Mouse (Mus musculus) adrenal gland, postnatal 10 days (tissue): ENCODE data around the gene Ushbp1. TPM values are rescaled to one million over a fixed set of nuclear protein-coding genes. Genes with fewer than 3 reads are reported as not detected.

Experiments used
- DNase-seq: peaks from one replicate; pipeline ENCODE4 v3.0.0; 2021; ENCODE audit warnings: mixed read lengths
- total RNA-seq, 2 experiments: library from RNA; stranded (reverse); gene quantifications; 2 replicates each; pipeline ENCODE4 v1.2.3; 2021

Ushbp1 gene
- total RNA-seq, 2 experiments from 2014 or later = 28.6 to 43.1 TPM

DNA sequence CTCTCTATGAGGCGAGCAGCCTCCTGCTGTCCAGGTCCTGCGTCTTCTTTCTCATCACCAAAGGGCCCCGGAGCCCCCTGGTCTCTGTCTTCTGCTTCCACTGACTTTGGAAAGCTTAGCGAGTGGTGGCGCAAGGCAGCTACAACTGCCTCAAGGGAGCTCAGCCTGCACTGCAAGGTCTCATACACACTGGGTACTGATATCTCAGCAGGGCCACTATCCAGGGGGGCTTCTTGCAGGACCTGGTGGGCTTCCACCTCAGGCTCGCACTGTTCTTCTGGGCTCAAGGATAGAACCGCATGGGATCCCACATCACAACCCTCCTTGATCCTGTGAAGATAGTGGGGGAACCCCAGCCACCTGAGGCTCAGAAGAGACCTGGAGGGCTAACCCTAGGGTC lies 1.1 kb downstream of the Ushbp1 start:
- DNase-seq = no peak

GRCm38 (mm10) chr8:71392871-71393270 lies 2.7 kb downstream of the Ushbp1 start:
- peak; percentile 56 for DNase-seq

DNA sequence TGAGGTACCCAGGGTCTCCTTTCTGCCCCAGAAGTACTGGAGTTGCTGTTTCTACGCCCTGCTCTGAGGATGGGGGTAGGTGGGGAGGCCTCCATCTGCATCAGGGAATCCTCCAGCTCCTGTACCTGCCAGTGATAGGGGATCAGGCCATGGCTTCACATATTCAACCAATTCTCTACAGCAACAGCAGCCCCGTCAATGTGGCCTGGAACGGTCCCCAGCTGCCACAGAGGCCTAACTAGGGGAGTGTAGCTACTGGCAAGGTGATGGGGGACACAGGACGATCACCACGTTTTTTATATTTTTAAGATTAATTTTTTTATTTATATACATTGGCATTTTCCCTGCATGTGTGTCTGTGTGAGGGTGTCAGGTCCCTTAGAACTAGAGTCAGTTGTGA lies 3.2 kb downstream of the Ushbp1 start:
- no peak for DNase-seq

DNA sequence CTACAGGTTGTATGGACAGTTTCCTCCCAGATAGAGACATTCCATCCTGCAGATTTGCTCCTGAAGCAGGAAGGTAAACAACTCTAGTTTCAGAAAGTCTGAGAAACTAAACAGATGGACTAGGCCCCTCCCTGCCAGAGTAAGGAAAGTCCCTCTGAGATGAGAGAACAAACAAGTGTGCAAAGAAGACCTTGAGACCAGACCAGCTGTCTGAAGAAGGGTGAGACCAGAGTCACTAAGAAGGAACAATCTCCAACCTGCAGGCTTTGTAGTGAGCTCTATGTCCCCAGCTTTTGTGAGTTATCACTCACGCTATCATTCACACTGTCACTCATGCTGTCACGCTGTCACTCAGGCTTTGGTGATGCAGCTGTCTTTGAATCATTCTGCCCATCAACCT lies 3.9 kb downstream of the Ushbp1 start:
- no peak for DNase-seq

- DNase-seq = no peak
Observed at GRCm38 (mm10) chr8:71388267-71388666, 7.3 kb downstream of the Ushbp1 start.

- DNase-seq = peak; percentile 14
Observed at GRCm38 (mm10) chr8:71385212-71385835, 10.3 kb downstream of the Ushbp1 start.

DNA sequence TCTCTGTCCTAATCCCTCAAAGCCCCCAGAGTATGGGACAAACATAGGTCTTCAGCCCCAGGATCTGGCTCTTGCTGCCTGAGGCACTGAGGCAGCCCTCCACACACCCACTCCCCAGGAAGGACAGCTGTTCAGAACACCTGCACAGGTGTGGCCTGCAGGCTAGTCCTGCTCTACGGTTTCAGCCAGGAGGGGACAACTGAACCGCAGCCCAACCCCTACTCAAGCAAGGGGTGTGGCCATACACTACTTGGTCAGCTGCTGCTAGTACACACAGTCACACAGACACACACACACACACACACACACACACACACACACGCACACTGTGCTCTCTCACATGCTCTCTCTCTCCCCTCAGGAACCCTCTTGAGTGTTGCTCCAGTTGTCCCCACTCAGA lies 11.7 kb downstream of the Ushbp1 start:
- DNase-seq = no peak

DNA sequence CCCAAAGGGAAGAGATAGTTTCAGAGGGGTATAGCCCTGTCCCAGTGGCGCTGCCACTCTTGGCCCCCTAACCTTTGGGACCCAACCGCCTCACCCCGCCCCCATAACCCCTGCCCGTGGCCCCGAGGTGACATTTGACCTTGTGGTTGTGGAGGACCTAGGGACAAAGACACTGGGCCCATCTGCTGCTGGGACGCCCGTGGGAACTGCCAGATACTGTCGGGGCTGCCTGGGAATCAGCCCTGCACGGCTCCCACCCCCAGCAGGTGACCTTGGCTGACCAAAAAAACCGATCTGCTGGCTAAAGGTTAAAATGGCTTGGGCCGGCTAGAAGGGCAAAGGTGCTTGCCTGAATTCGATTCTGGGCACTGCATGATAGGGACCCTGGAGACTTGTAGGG lies 12.2 kb downstream of the Ushbp1 start:
- peak; percentile 63 for DNase-seq

GRCm38 (mm10) chr8:71381971-71382961 lies 13.3 kb downstream of the Ushbp1 start:
- DNase-seq = peak; percentile 94

- DNase-seq = peak; percentile 82
Observed at GRCm38 (mm10) chr8:71381421-71381970, 14.1 kb downstream of the Ushbp1 start, which contains the start of gene Nr2f6. Gene Nr2f6, minus strand, starts transcription at chr8:71381960.

DNA sequence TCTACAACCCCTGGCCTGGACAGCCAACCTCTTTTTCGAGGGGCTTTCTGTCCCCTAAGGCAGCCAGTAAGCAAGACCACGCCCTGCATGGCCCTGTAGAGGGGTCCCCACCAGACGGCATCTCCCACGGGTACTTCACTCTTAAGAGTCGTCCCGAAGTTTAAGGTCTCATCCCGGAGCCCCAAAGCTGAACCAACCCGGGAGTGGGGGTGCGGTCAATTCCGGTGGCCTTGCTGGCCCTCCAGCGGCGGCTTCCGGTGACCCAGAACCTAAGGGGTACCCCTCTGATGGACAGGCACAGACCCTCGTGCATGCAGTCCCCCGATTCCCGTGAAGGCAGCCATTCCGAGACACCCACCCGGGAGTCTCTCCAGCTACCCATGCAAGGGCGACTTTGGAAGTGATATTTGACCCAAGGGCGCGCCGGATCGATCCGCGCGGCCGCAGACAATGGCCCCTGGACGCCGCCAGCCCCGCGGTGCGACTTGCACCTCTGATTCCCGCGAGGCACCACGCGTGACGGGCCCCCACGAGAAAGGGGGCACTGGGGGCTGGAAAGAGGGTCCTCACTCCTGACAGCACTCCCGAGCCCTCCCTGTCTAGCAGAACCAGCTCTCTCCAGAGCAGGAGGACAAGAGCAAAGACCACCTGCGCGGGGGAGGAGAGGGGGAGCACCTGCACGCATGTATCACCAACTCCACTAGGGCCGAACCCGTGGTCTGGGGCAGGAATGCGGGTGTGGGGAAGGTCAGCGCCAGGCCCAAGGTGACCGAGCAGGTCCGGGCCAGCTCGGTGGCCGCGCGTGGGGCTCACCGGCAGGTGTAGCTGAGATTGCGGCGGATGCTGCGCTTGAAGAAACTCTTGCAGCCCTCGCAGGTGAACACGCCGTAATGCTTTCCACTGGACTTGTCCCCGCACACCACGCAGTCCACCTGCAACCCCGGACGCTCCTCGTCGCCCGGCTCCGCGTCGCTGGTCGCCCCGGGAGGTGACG lies 15.1 kb downstream of the Ushbp1 start:
- DNase-seq = peak; percentile 62

DNA sequence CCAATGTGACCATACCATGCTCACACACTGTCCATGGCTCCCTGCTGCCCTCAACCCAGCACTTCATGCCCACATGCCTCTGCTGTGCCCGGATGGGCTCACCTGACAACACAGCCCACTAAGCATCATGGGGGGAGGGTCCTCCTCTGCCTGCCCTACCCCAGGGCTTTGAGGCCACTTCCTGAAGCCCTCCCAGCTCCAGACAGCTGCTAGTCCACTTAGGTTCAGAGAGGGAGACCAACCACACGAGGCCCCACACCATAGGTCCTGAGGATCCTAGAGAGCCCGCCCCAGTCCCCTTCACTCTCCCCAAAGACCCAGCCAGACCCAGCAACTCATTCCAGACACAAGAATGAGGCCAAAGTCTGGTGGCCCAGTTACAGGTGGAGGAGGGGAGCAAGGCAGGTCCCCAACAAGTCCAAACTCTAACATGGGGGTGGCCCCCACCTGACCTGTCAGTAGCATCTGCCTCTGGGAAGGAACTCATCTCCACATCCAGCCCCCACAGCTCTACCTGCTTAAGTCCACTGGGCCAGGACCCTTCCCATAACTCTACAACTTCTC lies 16.0 kb downstream of the Ushbp1 start:
- no peak for DNase-seq

DNA sequence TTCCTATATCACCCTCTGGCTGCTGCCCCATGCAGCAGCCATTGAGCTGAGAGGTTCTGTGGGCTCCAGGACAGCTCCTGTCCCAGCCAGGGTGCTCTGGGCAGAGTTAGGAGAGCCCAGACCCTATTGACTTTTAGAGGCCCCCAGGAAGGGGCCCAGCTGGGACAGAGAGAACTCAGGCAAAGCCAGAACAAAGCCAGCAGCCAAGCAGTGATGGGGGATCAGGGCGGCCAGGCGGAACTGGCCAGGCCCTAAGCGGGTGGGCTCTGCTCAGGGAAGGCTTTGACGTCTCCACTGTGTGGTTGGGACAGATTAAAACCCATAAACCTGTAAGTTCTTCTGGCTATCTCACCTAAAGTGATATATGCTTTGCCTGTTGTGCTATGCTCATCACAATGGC lies 16.6 kb downstream of the Ushbp1 start:
- no peak for DNase-seq

DNA sequence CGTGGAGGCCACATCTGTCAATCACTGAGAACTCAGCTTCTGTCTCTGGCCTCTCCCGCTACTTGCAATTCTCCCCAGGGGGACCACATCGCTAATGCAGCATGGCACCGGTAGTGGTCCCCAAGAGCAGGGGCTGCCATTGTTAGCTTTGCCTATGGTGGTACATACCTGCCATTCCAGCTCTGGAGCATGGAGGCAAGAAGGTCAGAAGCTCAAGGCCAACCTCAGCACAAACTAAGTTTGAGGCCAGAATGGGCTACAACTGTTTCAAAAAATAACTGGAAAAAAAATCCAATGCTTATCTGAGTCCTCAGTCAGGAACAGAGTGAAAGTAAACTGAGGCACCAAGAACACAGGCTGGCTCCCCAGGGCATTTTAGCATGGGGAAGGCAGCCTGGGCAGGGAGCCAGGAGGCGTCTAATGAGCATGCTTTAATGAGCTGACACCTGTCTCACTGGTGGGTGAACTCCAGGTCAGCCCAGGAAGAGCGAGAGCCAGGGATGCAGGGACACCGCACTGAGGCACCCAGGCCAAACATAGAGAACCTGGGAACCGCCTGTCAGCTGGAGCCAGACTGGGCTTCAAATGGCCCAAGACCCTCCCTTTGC lies 19.1 kb downstream of the Ushbp1 start:
- no peak for DNase-seq

DNA sequence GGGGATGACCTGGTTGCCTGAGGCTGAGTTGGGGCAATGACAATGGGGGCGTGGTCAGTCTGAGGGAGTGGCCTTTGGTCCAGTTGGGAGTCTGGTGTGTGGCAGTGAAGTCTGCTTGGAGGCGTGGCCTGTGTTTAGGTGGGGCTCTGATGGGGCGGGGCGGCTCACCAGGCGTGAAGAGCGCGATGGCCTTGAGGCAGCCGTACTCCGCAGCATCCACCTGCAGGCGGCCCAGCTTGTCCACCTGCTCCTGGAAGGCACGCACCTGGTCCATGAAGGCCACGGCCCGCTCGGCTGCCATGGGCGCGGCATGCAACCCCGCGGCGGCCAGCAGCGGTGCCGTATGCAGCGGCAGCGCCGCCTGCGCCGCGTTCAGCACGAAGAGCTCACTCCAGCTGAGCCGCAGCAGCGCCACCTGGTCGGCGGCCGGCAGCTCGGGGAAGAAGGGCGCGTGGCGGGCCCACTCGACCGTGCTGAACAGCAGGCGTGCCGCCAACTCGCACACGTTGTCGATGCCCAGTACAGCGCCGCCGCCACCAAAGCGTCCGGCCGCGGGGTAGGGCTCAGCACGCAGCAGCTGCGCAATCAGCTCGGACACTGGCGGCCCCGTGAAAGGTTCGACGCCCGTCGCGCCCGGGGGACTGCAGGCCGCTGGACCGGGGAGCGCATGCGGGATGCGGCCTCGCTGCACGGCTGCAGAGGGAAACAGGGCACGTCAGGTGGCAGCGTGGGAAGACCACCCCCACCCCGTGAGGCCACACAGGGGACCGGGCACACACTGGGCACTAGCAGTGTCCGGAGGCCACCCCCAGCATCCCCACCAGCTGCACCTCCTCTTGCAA lies 19.8 kb downstream of the Ushbp1 start:
- DNase-seq = peak; percentile 82

DNA sequence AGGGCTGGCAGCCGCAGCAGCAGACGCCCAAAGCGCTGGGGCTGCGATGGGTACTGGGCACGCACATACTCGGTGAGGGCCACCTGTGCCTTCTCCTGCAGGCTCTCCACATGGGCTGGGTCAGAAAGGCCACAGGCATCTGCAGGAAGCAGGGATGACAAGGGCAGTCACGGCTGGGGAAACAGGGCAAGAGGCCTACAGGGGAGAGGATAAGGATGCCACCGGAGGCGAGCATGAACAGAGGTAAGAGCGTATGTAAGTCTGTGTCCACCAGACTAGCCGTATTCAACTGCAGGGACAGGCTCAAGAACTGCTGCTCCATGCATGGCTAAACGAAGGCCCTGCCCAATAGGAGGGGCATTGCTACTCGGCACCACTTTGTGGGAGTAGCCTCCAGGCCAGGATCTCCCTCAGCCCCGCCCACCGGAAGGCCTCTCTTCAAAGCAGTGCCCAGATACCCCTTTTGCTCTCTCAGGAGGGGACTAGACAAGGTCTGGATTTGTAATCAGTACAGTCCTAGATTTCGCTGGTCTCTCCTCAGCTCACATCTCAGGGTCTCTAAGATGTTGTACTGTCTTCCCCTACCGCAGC lies 20.9 kb downstream of the Ushbp1 start:
- peak; percentile 60 for DNase-seq

GRCm38 (mm10) chr8:71373000-71373399 lies 22.6 kb downstream of the Ushbp1 start:
- no peak for DNase-seq

DNA sequence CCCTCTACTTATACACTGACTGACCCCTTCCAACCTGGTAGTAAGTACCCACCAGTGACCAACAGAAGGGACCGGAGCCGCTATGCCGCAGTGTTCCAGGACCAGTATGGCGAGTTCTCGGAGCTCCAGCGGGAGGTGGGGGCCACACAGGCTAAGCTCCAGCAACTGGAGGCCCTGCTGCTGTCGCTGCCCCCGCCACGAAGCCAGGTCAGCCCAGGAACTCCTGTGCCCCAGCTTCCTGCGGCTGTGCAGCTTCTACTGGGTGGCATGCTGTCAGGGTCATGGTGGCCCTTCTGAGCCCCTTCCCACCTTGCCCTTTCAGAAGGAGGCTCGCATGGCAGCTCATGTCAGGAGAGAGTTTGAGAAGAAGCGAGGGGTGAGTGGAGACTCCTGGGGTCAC lies 23.2 kb downstream of the Ushbp1 start:
- DNase-seq = no peak

- peak; percentile 99 for DNase-seq
Observed at GRCm38 (mm10) chr8:71371236-71371848, 24.3 kb downstream of the Ushbp1 start, which contains the start of gene Ocel1. Gene Ocel1, plus strand, starts transcription at chr8:71371298.
